Mouse (Mus musculus) testis, adult 2 months (tissue): ENCODE measurements around the gene Trim44.

ENCODE experiments used
- CTCF ChIP-seq: fragments of 200-500 bp; IDR thresholded peaks from 2 replicates; pipeline ENCODE4 v1.5.1; 2012; ENCODE audit warnings: low read depth, mild to moderate bottlenecking, inconsistent platforms, low read length, moderate library complexity; ENCODE audit not compliant: control insufficient read depth, insufficient read depth, insufficient replicate concordance
- POLR2A ChIP-seq: fragments of 200-500 bp; IDR thresholded peaks from 2 replicates; pipeline ENCODE4 v1.6.1; 2012; ENCODE audit warnings: low read depth, mild to moderate bottlenecking, inconsistent platforms, low read length, moderate library complexity; ENCODE audit not compliant: control insufficient read depth

DNA sequence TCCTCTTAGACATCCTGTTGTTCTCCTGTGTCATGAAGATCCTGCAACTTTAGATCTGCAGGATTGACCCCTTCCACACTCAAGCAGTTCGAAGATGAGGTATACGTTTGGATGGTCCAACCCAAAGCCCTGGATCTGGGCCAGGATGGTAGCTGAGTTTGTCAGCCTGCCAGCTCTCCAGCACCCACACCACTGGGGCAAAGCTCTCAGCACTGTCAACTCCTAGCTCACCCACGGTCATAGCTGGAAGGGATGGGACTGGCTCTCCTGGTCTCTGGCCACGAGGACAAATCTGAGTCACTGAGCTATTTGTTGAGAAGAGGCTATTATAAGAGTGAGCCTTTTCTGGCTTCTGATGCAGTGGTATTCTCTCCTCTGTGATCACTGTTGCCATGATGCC is 155.0 kb downstream of the Trim44 start:
- TF ChIP-seq CTCF (no peak), POLR2A (no peak)
